Comparison of ENCODE assay signal across 19 mouse cellular contexts in the genomic region with DNA sequence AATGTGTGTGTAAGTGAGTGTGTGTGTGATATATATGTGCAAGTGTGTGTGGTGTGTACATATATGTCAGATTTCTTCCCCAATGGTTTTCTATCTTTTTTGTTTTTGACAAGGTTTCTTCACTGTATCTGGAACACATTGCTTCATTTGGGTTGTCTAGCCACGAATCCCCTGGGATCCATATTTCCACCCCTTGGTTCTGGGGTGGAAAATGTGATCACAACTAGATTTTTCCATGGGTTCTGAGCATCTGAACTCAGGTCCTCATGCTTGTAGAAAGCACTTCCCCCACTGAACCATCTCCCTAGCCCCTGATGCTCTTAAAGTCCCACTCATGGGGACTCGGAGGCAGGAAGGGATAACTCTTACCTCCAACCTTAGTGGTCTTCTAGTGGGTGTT. TPM values are rescaled to one million over a fixed set of nuclear protein-coding genes. Genes with fewer than 3 reads are reported as not detected.
A peak's percentile ranks its signal among the peaks of the same experiment; 100 is the strongest.
DNase-seq lines count a peak whose midpoint lies in the region; TF ChIP-seq lines count a peak whose summit lies in the region.
"Had no signal": no experiment of that assay in that cellular context is flagged by ENCODE, and none has a peak within 500 bp of the region (broad histone marks: within the 10 kb centered on the region; RNA-seq: fewer than 3 reads in every experiment).

No protein-coding gene starts in this region.

- no peaks in the 10 kb centered on the region for H3K79me2 ChIP-seq in CH12.LX (replicated peaks; ENCODE audit: control insufficient read depth, extremely low read depth, insufficient read depth, poor library complexity, severe bottlenecking)

- no peak for TF ChIP-seq POLR2A in CH12.LX (IDR thresholded peaks at IDR 0.05; ENCODE audit: low read depth, low read length)

- TF ChIP-seq CTCF in CH12.LX (conservative IDR thresholded peaks at IDR 0.05 in 1 of 2, IDR thresholded peaks at IDR 0.05 in 1 of 2; ENCODE audit: low read depth in 2 of 2, low read length in 2 of 2) = no peak

- H3K36me3 ChIP-seq in CH12.LX (replicated peaks in 1 of 2; ENCODE audit: control insufficient read depth in 1 of 2, insufficient read depth in 1 of 2, low read length in 1 of 2) = no peaks in the 10 kb centered on the region
- H3K36me3 ChIP-seq: embryonic facial prominence, embryonic 13.5 days; embryonic facial prominence, embryonic 15.5 days; forebrain, embryonic 10.5 days; forebrain, embryonic 12.5 days had no signal

- in situ Hi-C loops in CH12.LX (cut with MboI; ENCODE audit: low pct_ligation_motif_present, low pct_unique_long_range_greater_than_20kb, low sequenced_read_pairs) = no loop called here

- dilution Hi-C loops in CH12.LX (cut with MboI; ENCODE audit: extremely low pct_ligation_motif_present, extremely low pct_unique_long_range_greater_than_20kb, low sequenced_read_pairs) = no loop called here

- peaks cover 0 to 19% of the 10 kb centered on the region in 2 experiments; a peak in 2 of 4 replicates for H3K4me1 ChIP-seq in CH12.LX (ENCODE audit: control insufficient read depth in 1 of 2, insufficient read depth in 2 of 2)
- H3K4me1 ChIP-seq: embryonic facial prominence, embryonic 13.5 days; embryonic facial prominence, embryonic 15.5 days; forebrain, embryonic 10.5 days; forebrain, embryonic 12.5 days had no signal

- peak; percentile 68 for TF ChIP-seq EP300 in CH12.LX (IDR thresholded peaks at IDR 0.05; ENCODE audit: low read length)

- no peaks in the 10 kb centered on the region for H3K27me3 ChIP-seq in CH12.LX (replicated peaks)
- H3K27me3 ChIP-seq: embryonic facial prominence, embryonic 13.5 days; embryonic facial prominence, embryonic 15.5 days; forebrain, embryonic 12.5 days had no signal

- no peak overlapping the region for H3K4me2 ChIP-seq in CH12.LX (ENCODE audit: insufficient read depth, low read depth, poor library complexity, severe bottlenecking)
- H3K4me2 ChIP-seq: embryonic facial prominence, embryonic 13.5 days; embryonic facial prominence, embryonic 15.5 days; forebrain, embryonic 12.5 days had no signal

- no peak overlapping the region for H3K27ac ChIP-seq in CH12.LX (ENCODE audit: insufficient read depth, low read depth)
- H3K27ac ChIP-seq: embryonic facial prominence, embryonic 13.5 days; embryonic facial prominence, embryonic 15.5 days; forebrain, embryonic 10.5 days; forebrain, embryonic 12.5 days had no signal

- DNase-seq in heart, adult 11 months = peak; percentile 37
- DNase-seq in heart, postnatal 14 days = no peak
- DNase-seq in CH12.LX (ENCODE audit: extremely low read depth) = peak; percentile 48
- DNase-seq in kidney, adult 8-10 months = no peak
- no peak for DNase-seq in cerebellum, postnatal 10 days
- DNase-seq: adrenal gland, adult 8-10 months; adrenal gland, postnatal 14 days; adrenal gland, postnatal 36 days; cerebellum, adult 11-12 months; cerebellum, adult 2 months; cerebellum, adult 9-10 months; cerebellum, postnatal 14 days; cerebellum, postnatal 36 days; embryo, embryonic 11 days had no signal

- TF ChIP-seq RAD21 in CH12.LX (IDR thresholded peaks at IDR 0.05; ENCODE audit: low read depth, low read length) = no peak

- H3K9ac ChIP-seq in CH12.LX (ENCODE audit: insufficient read depth, low read depth) = no peak overlapping the region
- H3K9ac ChIP-seq: embryonic facial prominence, embryonic 13.5 days; embryonic facial prominence, embryonic 15.5 days; forebrain, embryonic 12.5 days had no signal

- no peak overlapping the region for H3K4me3 ChIP-seq in CH12.LX (replicated peaks in 1 of 3; ENCODE audit: low read depth in 2 of 3, low read length in 2 of 3, poor library complexity in 1 of 3)
- H3K4me3 ChIP-seq: embryonic facial prominence, embryonic 13.5 days; embryonic facial prominence, embryonic 15.5 days; erythroblast, embryonic 14.5 days; forebrain, embryonic 10.5 days; forebrain, embryonic 12.5 days had no signal

- no peaks in the 10 kb centered on the region for H3K9me3 ChIP-seq in CH12.LX (replicated peaks; ENCODE audit: low read length)
- H3K9me3 ChIP-seq: embryonic facial prominence, embryonic 13.5 days; embryonic facial prominence, embryonic 15.5 days; forebrain, embryonic 10.5 days; forebrain, embryonic 12.5 days had no signal

- intact Hi-C loops in heart, postnatal 14 days (cut with DNase I) = no loop called here

TF ChIP-seq in CH12.LX, 34 proteins besides CTCF, POLR2A, EP300 and RAD21:
- TF ChIP-seq USF2 (conservative IDR thresholded peaks at IDR 0.05; ENCODE audit: low read depth, low read length) = no peak
- no peak for TF ChIP-seq PAX5 (IDR thresholded peaks at IDR 0.05; ENCODE audit: low read length)
- TF ChIP-seq JUN (IDR thresholded peaks at IDR 0.05; ENCODE audit: insufficient read depth, low read depth, low read length) = peak; percentile 59; the same call in 1 of the 2 replicates

RNA-seq across cellular contexts. Expression of gene Nmt2, which starts 10.7 kb away (rescaled TPM):
- 10 to 100 TPM; 11.2 to 12.5 TPM for total RNA-seq in heart, postnatal 14 days (2021)
- total RNA-seq in CH12.LX (2012; rRNA removed) (10.0 and 11.6 TPM in 2 replicates), CH12.LX (2014; rRNA removed) (15.8 and 15.9 TPM in 2 replicates)
- polyA plus RNA-seq in CH12.LX (2012; ENCODE audit: insufficient read length, low read depth) = 15.6 TPM in 2 replicates

RNA-seq across cellular contexts. Expression of gene Rpp38, which starts 59.1 kb away (rescaled TPM):
- total RNA-seq in heart, postnatal 14 days (2021) = 1 to 10 TPM; 4.1 to 4.7 TPM
- total RNA-seq in CH12.LX (2012; rRNA removed) (26.6 and 31.6 TPM in 2 replicates), CH12.LX (2014; rRNA removed) (33.7 and 38.9 TPM in 2 replicates)
- polyA plus RNA-seq in CH12.LX (2012; ENCODE audit: insufficient read length, low read depth) = 25.4 and 27.8 TPM in 2 replicates

Comparison
In these comparisons a context has a peak if more than half of its experiments do, and no peak if none do; other contexts are left out.
1. DNase-seq: peak in heart, adult 11 months (single experiment) and CH12.LX (single experiment); none in heart, postnatal 14 days (0 of 2), kidney, adult 8-10 months (0 of 2) and cerebellum, postnatal 10 days (0 of 2).
2. RNA of gene Rpp38, which starts 59.1 kb away (total RNA-seq): 26.6 to 38.9 TPM in CH12.LX; 4.1 to 4.7 TPM in heart, postnatal 14 days; every median in the first group is over 4 times any median in the second.